Mouse (Mus musculus): Measurements from ENCODE around the gene Aldh1a2. TPM values are rescaled to one million over a fixed set of nuclear protein-coding genes. Genes with fewer than 3 reads are reported as not detected.

The Aldh1a2 gene
- polyA plus RNA-seq, 1 experiment from 2014 or later, result 31.8 TPM

GRCm38 (mm10) chr9:71217793-71218095, 2.2 kb downstream of the Aldh1a2 start:
- no peak for ATAC-seq (ENCODE audit: insufficient number of reproducible peaks, low FRiP score, low TSS enrichment, low read depth)
- Histone ChIP-seq H3K27me3 (peaks cover 56% of the 10 kb centered on the region), H3K4me3 (replicated peaks) (no peak overlapping the region), H3K4me1 (peaks cover 17% of the 10 kb centered on the region), H3K4me2 (replicated peaks) (no peak overlapping the region), H3K27ac (replicated peaks) (no peak overlapping the region), H3K9ac (no peak overlapping the region), H3K9me3 (replicated peaks) (no peaks in the 10 kb centered on the region), H3K36me3 (no peaks in the 10 kb centered on the region)
- WGBS, result 30% methylated on average over 5 of the region's 5 CpGs

- no peak overlapping the region for H3K4me2 ChIP-seq (replicated peaks)
- H3K9ac ChIP-seq, result no peak overlapping the region
- H3K4me1 ChIP-seq, result peaks cover 17% of the 10 kb centered on the region
- WGBS, result 65% methylated on average over 4 of the region's 4 CpGs
- H3K27me3 ChIP-seq, result peaks cover 44% of the 10 kb centered on the region
- H3K27ac ChIP-seq (replicated peaks), result no peak overlapping the region
- H3K4me3 ChIP-seq (replicated peaks), result no peak overlapping the region
- no peaks in the 10 kb centered on the region for H3K36me3 ChIP-seq
- H3K9me3 ChIP-seq (replicated peaks), result no peaks in the 10 kb centered on the region
- ATAC-seq (ENCODE audit: insufficient number of reproducible peaks, low FRiP score, low TSS enrichment, low read depth), result no peak
Measured at GRCm38 (mm10) chr9:71219161-71219560, 3.6 kb downstream of the Aldh1a2 start.

GRCm38 (mm10) chr9:71220401-71220800, 4.8 kb downstream of the Aldh1a2 start:
- Histone ChIP-seq H3K27ac (replicated peaks) (no peak overlapping the region), H3K9me3 (replicated peaks) (no peaks in the 10 kb centered on the region), H3K4me1 (peaks cover 14% of the 10 kb centered on the region), H3K36me3 (no peaks in the 10 kb centered on the region), H3K4me3 (replicated peaks) (no peak overlapping the region), H3K9ac (no peak overlapping the region), H3K4me2 (replicated peaks) (no peak overlapping the region), H3K27me3 (peaks cover 31% of the 10 kb centered on the region)
- 40% methylated on average over 2 of the region's 2 CpGs for WGBS
- ATAC-seq (ENCODE audit: insufficient number of reproducible peaks, low FRiP score, low TSS enrichment, low read depth), result no peak

GRCm38 (mm10) chr9:71227226-71227970, 11.8 kb downstream of the Aldh1a2 start:
- Histone ChIP-seq H3K9me3 (replicated peaks) (no peaks in the 10 kb centered on the region), H3K27me3 (peaks cover 9% of the 10 kb centered on the region; the same call in 1 of the 2 replicates), H3K4me2 (replicated peaks) (no peak overlapping the region), H3K36me3 (no peaks in the 10 kb centered on the region), H3K9ac (no peak overlapping the region), H3K4me3 (replicated peaks) (no peak overlapping the region), H3K4me1 (no peaks in the 10 kb centered on the region), H3K27ac (replicated peaks) (no peak overlapping the region)
- 49% methylated on average over 10 of the region's 10 CpGs for WGBS
- ATAC-seq (ENCODE audit: insufficient number of reproducible peaks, low FRiP score, low TSS enrichment, low read depth), result no peak

GRCm38 (mm10) chr9:71230011-71230410, 14.4 kb downstream of the Aldh1a2 start:
- WGBS, result 31% methylated on average over 6 of the region's 6 CpGs
- no peaks in the 10 kb centered on the region for H3K36me3 ChIP-seq
- peaks cover 9% of the 10 kb centered on the region; the same call in 1 of the 2 replicates for H3K27me3 ChIP-seq
- ATAC-seq (ENCODE audit: insufficient number of reproducible peaks, low FRiP score, low TSS enrichment, low read depth), result no peak
- no peak overlapping the region for H3K27ac ChIP-seq (replicated peaks)
- H3K4me3 ChIP-seq (replicated peaks), result no peak overlapping the region
- no peaks in the 10 kb centered on the region for H3K9me3 ChIP-seq (replicated peaks)
- H3K4me2 ChIP-seq (replicated peaks), result no peak overlapping the region
- no peak overlapping the region for H3K9ac ChIP-seq
- no peaks in the 10 kb centered on the region for H3K4me1 ChIP-seq

- H3K27ac ChIP-seq (replicated peaks), result no peak overlapping the region
- H3K4me2 ChIP-seq (replicated peaks), result no peak overlapping the region
- H3K36me3 ChIP-seq, result no peaks in the 10 kb centered on the region
- WGBS, result 54% methylated on average over 1 of the region's 1 CpGs
- H3K9me3 ChIP-seq (replicated peaks), result no peaks in the 10 kb centered on the region
- H3K9ac ChIP-seq, result no peak overlapping the region
- no peaks in the 10 kb centered on the region for H3K4me1 ChIP-seq
- no peak for ATAC-seq (ENCODE audit: insufficient number of reproducible peaks, low FRiP score, low TSS enrichment, low read depth)
- no peaks in the 10 kb centered on the region for H3K27me3 ChIP-seq
- no peak overlapping the region for H3K4me3 ChIP-seq (replicated peaks)
Measured at GRCm38 (mm10) chr9:71236540-71236939, 21.0 kb downstream of the Aldh1a2 start.

GRCm38 (mm10) chr9:71239926-71240325, 24.3 kb downstream of the Aldh1a2 start:
- H3K27me3 ChIP-seq, result no peaks in the 10 kb centered on the region
- no peak overlapping the region for H3K4me3 ChIP-seq (replicated peaks)
- H3K9ac ChIP-seq, result no peak overlapping the region
- no peak overlapping the region for H3K4me2 ChIP-seq (replicated peaks)
- H3K27ac ChIP-seq (replicated peaks), result no peak overlapping the region
- H3K4me1 ChIP-seq, result 0 out of 2 replicates have a peak, but pooled peaks cover 3% of the 10 kb centered on the region
- H3K9me3 ChIP-seq (replicated peaks), result no peaks in the 10 kb centered on the region
- ATAC-seq (ENCODE audit: insufficient number of reproducible peaks, low FRiP score, low TSS enrichment, low read depth), result no peak
- WGBS, result 63% methylated on average over 2 of the region's 2 CpGs
- no peaks in the 10 kb centered on the region for H3K36me3 ChIP-seq

- Histone ChIP-seq H3K9ac (no peak overlapping the region), H3K27ac (replicated peaks) (no peak overlapping the region), H3K4me2 (replicated peaks) (no peak overlapping the region), H3K4me3 (replicated peaks) (no peak overlapping the region), H3K36me3 (no peaks in the 10 kb centered on the region), H3K27me3 (no peaks in the 10 kb centered on the region), H3K9me3 (replicated peaks) (no peaks in the 10 kb centered on the region), H3K4me1 (0 out of 2 replicates have a peak, but pooled peaks cover 3% of the 10 kb centered on the region)
- WGBS, result 65% methylated on average over 10 of the region's 10 CpGs
- ATAC-seq (ENCODE audit: insufficient number of reproducible peaks, low FRiP score, low TSS enrichment, low read depth), result no peak
Measured at GRCm38 (mm10) chr9:71241515-71242411, 26.2 kb downstream of the Aldh1a2 start.

GRCm38 (mm10) chr9:71242412-71242781, 26.8 kb downstream of the Aldh1a2 start:
- 0 out of 2 replicates have a peak, but pooled peaks cover 3% of the 10 kb centered on the region for H3K4me1 ChIP-seq
- ATAC-seq (ENCODE audit: insufficient number of reproducible peaks, low FRiP score, low TSS enrichment, low read depth), result no peak

GRCm38 (mm10) chr9:71254380-71254779, 38.8 kb downstream of the Aldh1a2 start:
- Histone ChIP-seq H3K9ac (no peak overlapping the region), H3K27ac (replicated peaks) (no peak overlapping the region), H3K27me3 (no peaks in the 10 kb centered on the region), H3K9me3 (replicated peaks) (no peaks in the 10 kb centered on the region), H3K36me3 (no peaks in the 10 kb centered on the region), H3K4me1 (no peaks in the 10 kb centered on the region), H3K4me3 (replicated peaks) (no peak overlapping the region), H3K4me2 (replicated peaks) (no peak overlapping the region)
- no peak for ATAC-seq (ENCODE audit: insufficient number of reproducible peaks, low FRiP score, low TSS enrichment, low read depth)
- WGBS, result 68% methylated on average over 2 of the region's 2 CpGs

More at GRCm38 (mm10) chr9:71242412-71242781, 26.8 kb downstream of the Aldh1a2 start:
- Histone ChIP-seq H3K27me3 (no peaks in the 10 kb centered on the region), H3K4me3 (replicated peaks) (no peak overlapping the region), H3K9me3 (replicated peaks) (no peaks in the 10 kb centered on the region), H3K9ac (no peak overlapping the region), H3K27ac (replicated peaks) (no peak overlapping the region), H3K4me2 (replicated peaks) (no peak overlapping the region), H3K36me3 (no peaks in the 10 kb centered on the region)
- WGBS, result 52% methylated on average over 5 of the region's 5 CpGs

GRCm38 (mm10) chr9:71262711-71263110, 47.1 kb downstream of the Aldh1a2 start:
- ATAC-seq (ENCODE audit: insufficient number of reproducible peaks, low FRiP score, low TSS enrichment, low read depth), result no peak
- H3K36me3 ChIP-seq, result no peaks in the 10 kb centered on the region
- H3K9me3 ChIP-seq (replicated peaks), result no peaks in the 10 kb centered on the region
- H3K4me1 ChIP-seq, result no peaks in the 10 kb centered on the region
- H3K4me3 ChIP-seq (replicated peaks), result no peak overlapping the region
- WGBS, result 64% methylated on average over 3 of the region's 3 CpGs
- no peaks in the 10 kb centered on the region for H3K27me3 ChIP-seq
- no peak overlapping the region for H3K27ac ChIP-seq (replicated peaks)
- no peak overlapping the region for H3K4me2 ChIP-seq (replicated peaks)
- no peak overlapping the region for H3K9ac ChIP-seq
